Mouse (Mus musculus) olfactory bulb, adult 2 months (tissue): Measurements from ENCODE around the gene Ctsz. TPM values are rescaled to one million over a fixed set of nuclear protein-coding genes. Genes with fewer than 3 reads are reported as not detected.

ENCODE experiments used
- H3K27ac ChIP-seq: fragments of 200-500 bp; 2 replicates; pipeline ENCODE4 v1.5.1; 2012; ENCODE audit warnings: low read depth, low read length; ENCODE audit not compliant: insufficient read depth
- H3K4me1 ChIP-seq: fragments of 200-500 bp; 2 replicates; pipeline ENCODE4 v1.6.1; 2012; ENCODE audit warnings: low read length; ENCODE audit not compliant: control insufficient read depth, insufficient read depth
- H3K4me3 ChIP-seq: fragments of 200-500 bp; 2 replicates; pipeline ENCODE4 v1.5.1; 2012; ENCODE audit warnings: mild to moderate bottlenecking, low read depth, low read length, moderate library complexity; ENCODE audit not compliant: insufficient read depth
- CTCF ChIP-seq: fragments of 200-500 bp; IDR thresholded peaks from 2 replicates; pipeline ENCODE4 v1.5.1; 2012; ENCODE audit warnings: low read depth, mild to moderate bottlenecking, low read length, moderate library complexity; ENCODE audit not compliant: insufficient read depth
- POLR2A ChIP-seq: fragments of 200-500 bp; IDR thresholded peaks from 2 replicates; pipeline ENCODE4 v1.6.1; 2012; ENCODE audit warnings: mild to moderate bottlenecking, low read depth, low read length, moderate library complexity; ENCODE audit not compliant: insufficient read depth
- WGBS: fragments of 180-500 bp; shearing (Covaris S2); methylation state at CpG from one replicate; pipeline ENCODE4 v1.1.7; 2018; 5-methylcytosine and 5-hydroxymethylcytosine counted together
- polyA plus RNA-seq: library from polyadenylated mRNA; stranded (reverse); fragments of >200 nt; gene quantifications from 2 replicates; pipeline ENCODE4 v1.2.4, GENCODE M21; 2012; ENCODE audit warnings: low replicate concordance; ENCODE audit not compliant: missing spikeins, insufficient read depth, insufficient read length

Ctsz gene
- polyA plus RNA-seq, 1 experiment = not detected

- 93% methylated on average over 4 of the region's 4 CpGs for WGBS
- TF ChIP-seq CTCF (no peak), POLR2A (no peak)
- no peak overlapping the region for H3K27ac ChIP-seq
- no peak overlapping the region for H3K4me3 ChIP-seq
- H3K4me1 ChIP-seq = peaks cover 9% of the 10 kb centered on the region
Observed at GRCm38 (mm10) chr2:174470333-174470732, 31.5 kb upstream of the Ctsz start.

- TF ChIP-seq POLR2A = peak; percentile 56; the same call in 1 of the 2 replicates
- no peak for TF ChIP-seq CTCF
- Histone ChIP-seq H3K27ac (peak within 1 kb of the TSS; percentile 23), H3K4me3 (peak within 1 kb of the TSS; percentile 65), H3K4me1 (peaks cover 10% of the 10 kb centered on the region)
- WGBS = 1% methylated on average over 48 of the region's 48 CpGs
Observed at GRCm38 (mm10) chr2:174463789-174464523, 25.1 kb upstream of the Ctsz start, which contains the start of gene Atp5e. Gene Atp5e (minus strand): TSS chr2:174464105.

GRCm38 (mm10) chr2:174463370-174463769 lies 24.5 kb upstream of the Ctsz start:
- TF ChIP-seq POLR2A (no peak), CTCF (no peak)
- 31% methylated on average over 10 of the region's 10 CpGs for WGBS

GRCm38 (mm10) chr2:174459365-174459764 lies 20.5 kb upstream of the Ctsz start:
- no peak for TF ChIP-seq POLR2A
- no peak for TF ChIP-seq CTCF
- Histone ChIP-seq H3K4me1 (peaks cover 10% of the 10 kb centered on the region), H3K27ac (no peak overlapping the region), H3K4me3 (no peak overlapping the region)
- 60% methylated on average over 2 of the region's 2 CpGs for WGBS

More at GRCm38 (mm10) chr2:174463370-174463769, 24.5 kb upstream of the Ctsz start:
- H3K27ac ChIP-seq = peak overlapping the region; percentile 23
- H3K4me3 ChIP-seq = peak overlapping the region; percentile 65
- H3K4me1 ChIP-seq = peaks cover 10% of the 10 kb centered on the region

GRCm38 (mm10) chr2:174453681-174454080 lies 14.8 kb upstream of the Ctsz start:
- Histone ChIP-seq H3K27ac (no peak overlapping the region), H3K4me1 (no peaks in the 10 kb centered on the region), H3K4me3 (no peak overlapping the region)
- TF ChIP-seq POLR2A (no peak), CTCF (no peak)
- WGBS = 80% methylated on average over 7 of the region's 7 CpGs

GRCm38 (mm10) chr2:174450353-174450752 lies 11.5 kb upstream of the Ctsz start, which contains the start of gene Tubb1:
Gene Tubb1 (plus strand): TSS chr2:174450695.
- Histone ChIP-seq H3K27ac (no peak within 1 kb of the TSS), H3K4me1 (no peaks in the 10 kb centered on the region), H3K4me3 (no peak within 1 kb of the TSS)
- 75% methylated on average over 4 of the region's 4 CpGs for WGBS
- TF ChIP-seq CTCF (no peak), POLR2A (no peak)

- no peak for TF ChIP-seq POLR2A
- TF ChIP-seq CTCF = no peak
- 85% methylated on average over 4 of the region's 4 CpGs for WGBS
- H3K4me3 ChIP-seq = no peak overlapping the region
- H3K4me1 ChIP-seq = no peaks in the 10 kb centered on the region
- no peak overlapping the region for H3K27ac ChIP-seq
Observed at GRCm38 (mm10) chr2:174448405-174448804, 9.6 kb upstream of the Ctsz start.

GRCm38 (mm10) chr2:174446905-174447304 lies 8.1 kb upstream of the Ctsz start:
- 67% methylated on average over 8 of the region's 8 CpGs for WGBS
- H3K4me1 ChIP-seq = no peaks in the 10 kb centered on the region
- TF ChIP-seq CTCF (no peak), POLR2A (no peak)
- no peak overlapping the region for H3K27ac ChIP-seq
- H3K4me3 ChIP-seq = no peak overlapping the region

- no peak overlapping the region for H3K27ac ChIP-seq
- TF ChIP-seq POLR2A (no peak), CTCF (no peak)
- 46% methylated on average over 7 of the region's 7 CpGs for WGBS
- H3K4me3 ChIP-seq = no peak overlapping the region
- H3K4me1 ChIP-seq = no peaks in the 10 kb centered on the region
Observed at GRCm38 (mm10) chr2:174446492-174446891, 7.7 kb upstream of the Ctsz start.
